Mouse (Mus musculus) myocyte (in vitro differentiated cells): ENCODE results near the gene Ssb.

Source experiments
- MAX ChIP-seq: IDR thresholded peaks from one replicate; pipeline ENCODE4 v1.6.1; 2011; ENCODE audit warnings: low read depth, mild to moderate bottlenecking, control low read depth
- MYOD1 ChIP-seq, 3 experiments: IDR thresholded peaks; one replicate each; pipeline ENCODE4 v1.6.1; 2011; ENCODE audit warnings: control low read depth in 2 of 3, low read depth in 2 of 3, mild to moderate bottlenecking in 2 of 3, moderate library complexity in 1 of 3; ENCODE audit not compliant: insufficient read length in 2 of 3, control insufficient read depth in 1 of 3
- POLR2AphosphoS2 ChIP-seq: IDR thresholded peaks from one replicate; pipeline ENCODE4 v1.6.1; 2011; ENCODE audit warnings: low read depth, control low read depth; ENCODE audit not compliant: insufficient read length
- REST ChIP-seq: IDR thresholded peaks from one replicate; pipeline ENCODE4 v1.6.1; 2011; ENCODE audit warnings: mild to moderate bottlenecking, control low read depth, moderate library complexity; ENCODE audit not compliant: insufficient read depth, insufficient read length
- USF1 ChIP-seq: IDR thresholded peaks from one replicate; pipeline ENCODE4 v1.6.1; 2011; ENCODE audit warnings: low read depth, mild to moderate bottlenecking, control low read depth, moderate library complexity

- no peak for TF ChIP-seq USF1
- TF ChIP-seq REST = no peak
- TF ChIP-seq POLR2AphosphoS2 = no peak
- TF ChIP-seq MAX = no peak
- no peak for TF ChIP-seq MYOD1 (IDR thresholded peaks at IDR 0.05; ENCODE audit: control insufficient read depth in 1 of 3, insufficient read length in 2 of 3, low read depth in 2 of 3)
Measured at GRCm38 (mm10) chr2:69829680-69830079, 31.7 kb upstream of the Ssb start.
